Mouse (Mus musculus) pancreas, adult 10 weeks (tissue): ENCODE results near the gene Ugt2b36. TPM values are rescaled to one million over a fixed set of nuclear protein-coding genes. Genes with fewer than 3 reads are reported as not detected.

Source experiments
- polyA plus RNA-seq: library from polyadenylated mRNA; stranded (reverse); fragments of 350-450 nt; fragmentation: Illumina TruSeq; extraction: RNeasy Lipid Tissue Mini Kit (QIAGEN cat#74804); gene quantifications from one replicate; pipeline ENCODE4 v1.2.3, GENCODE M21; 2015; ENCODE audit warnings: low read depth, low replicate concordance; ENCODE audit not compliant: insufficient read depth

Gene Ugt2b36
- not detected for polyA plus RNA-seq

GRCm38 (mm10) chr5:87092346-87093027, at the start of gene Ugt2b36:
Ugt2b36 (minus strand) TSS chr5:87092555.

GRCm38 (mm10) chr5:87140196-87140595, 47.8 kb upstream of the Ugt2b36 start, which contains the start of gene Ugt2b5:
Ugt2b5 (minus strand) TSS chr5:87140318.

Other genes with a start within 250 kb of the Ugt2b36 start
- 2.3 TPM for gene Ugt2b34, start 185.6 kb downstream of the Ugt2b36 start, polyA plus RNA-seq
- not detected for gene Ugt2b1, start 166.0 kb downstream of the Ugt2b36 start, polyA plus RNA-seq
- gene Ugt2b35, start 91.7 kb downstream of the Ugt2b36 start, polyA plus RNA-seq = not detected
- gene Ugt2b5, start 47.8 kb upstream of the Ugt2b36 start, polyA plus RNA-seq = not detected
- not detected for gene Ugt2b37, start 162.2 kb upstream of the Ugt2b36 start, polyA plus RNA-seq
- gene Ugt2a3, start 244.6 kb upstream of the Ugt2b36 start, polyA plus RNA-seq = not detected